Mouse (Mus musculus) kidney, postnatal 0 days (tissue): ENCODE measurements around the gene Prdx1. TPM values are rescaled to one million over a fixed set of nuclear protein-coding genes. Genes with fewer than 3 reads are reported as not detected.

Experiments used
- ATAC-seq: fragments of 200-750 bp; cut with Nextera tagmentation; replicated peaks from 2 replicates; pipeline ENCODE4 v1.8.0; 2017; ENCODE audit warnings: low read depth, moderate number of reproducible peaks, moderate TSS enrichment, moderate library complexity; ENCODE audit not compliant: low FRiP score
- DNase-seq: peaks from one replicate; pipeline ENCODE4 v3.0.0-alpha.2; 2016; ENCODE audit warnings: low spot score
- H3K27ac ChIP-seq: fragments of 300-500 bp; sonication (generic); 2 replicates; pipeline ENCODE4 v1.5.1; 2014; ENCODE audit warnings: mild to moderate bottlenecking
- H3K27me3 ChIP-seq: fragments of 300-500 bp; sonication (generic); 2 replicates; pipeline ENCODE4 v1.6.1; 2014; ENCODE audit warnings: low read length, mixed read lengths; ENCODE audit not compliant: insufficient read depth
- H3K36me3 ChIP-seq: fragments of 300-500 bp; sonication (generic); 2 replicates; pipeline ENCODE4 v1.6.1; 2014; ENCODE audit warnings: low read length, mixed read lengths; ENCODE audit not compliant: insufficient read depth
- H3K4me1 ChIP-seq: fragments of 300-500 bp; sonication (generic); replicated peaks from 2 replicates; pipeline ENCODE4 v1.6.1; 2014; ENCODE audit warnings: antibody characterized with exemption, low read length, mixed read lengths; ENCODE audit not compliant: insufficient read depth
- H3K4me2 ChIP-seq: fragments of 300-500 bp; sonication (generic); 2 replicates; pipeline ENCODE4 v1.6.1; 2014; ENCODE audit warnings: mild to moderate bottlenecking, low read length, moderate library complexity, mixed read lengths
- H3K4me3 ChIP-seq: fragments of 300-500 bp; sonication (generic); replicated peaks from 2 replicates; pipeline ENCODE4 v1.5.1; 2014; ENCODE audit warnings: low read depth, low read length
- H3K9ac ChIP-seq: fragments of 300-500 bp; sonication (generic); 2 replicates; pipeline ENCODE4 v1.6.1; 2014; ENCODE audit warnings: low read depth, low read length
- H3K9me3 ChIP-seq: fragments of 300-500 bp; sonication (generic); replicated peaks from 2 replicates; pipeline ENCODE4 v1.6.1; 2016; ENCODE audit warnings: low read length, inconsistent platforms, mixed read lengths
- CTCF ChIP-seq: IDR thresholded peaks from 2 replicates; pipeline ENCODE4 v1.5.1; 2016; ENCODE audit warnings: antibody characterized with exemption, low read depth, mild to moderate bottlenecking, moderate library complexity
- WGBS: fragments of 180-500 bp; shearing (Covaris S2); extraction: QIAGEN DNeasy Blood & Tissue Kit; methylation state at CpG from one replicate; pipeline ENCODE4 v1.1.7; 2014; 5-methylcytosine and 5-hydroxymethylcytosine counted together
- polyA plus RNA-seq: library from polyadenylated mRNA; unstranded; fragments of >200 nt; fragmentation: Nextera tagmentation; extraction: Ambion mirVana; gene quantifications from 2 replicates; pipeline ENCODE4 v1.2.1, GENCODE M21; 2015

The Prdx1 gene
- polyA plus RNA-seq, 1 experiment from 2014 or later = 2,104 TPM

DNA sequence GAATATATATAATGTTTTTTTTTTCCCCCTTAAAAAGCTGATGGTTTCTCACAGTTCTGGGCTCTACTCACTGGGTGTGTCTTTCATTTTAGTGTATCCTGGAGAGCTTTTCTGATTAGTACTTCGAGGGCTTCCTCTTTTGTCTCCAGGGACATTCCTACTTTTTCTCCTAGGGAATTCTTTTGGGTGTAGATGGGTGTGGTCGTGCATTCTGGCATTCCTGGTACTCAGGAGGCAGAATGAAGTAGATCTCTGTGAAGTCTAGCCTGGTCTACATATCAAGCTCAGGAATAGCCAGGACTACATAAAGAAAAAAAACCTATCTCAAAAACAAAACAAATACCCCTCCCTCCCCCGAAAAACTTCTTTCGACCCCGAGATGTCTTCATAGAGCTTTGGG lies 40.1 kb downstream of the Prdx1 start:
- Histone ChIP-seq H3K27me3 (no peaks in the 10 kb centered on the region), H3K9ac (no peak overlapping the region), H3K27ac (no peak overlapping the region), H3K4me3 (no peak overlapping the region), H3K36me3 (no peaks in the 10 kb centered on the region), H3K9me3 (no peaks in the 10 kb centered on the region), H3K4me2 (no peak overlapping the region), H3K4me1 (0 out of 2 replicates have a peak, but pooled peaks cover 3% of the 10 kb centered on the region)
- no peak for DNase-seq
- no peak for ATAC-seq
- WGBS = 85% methylated on average over 5 of the region's 5 CpGs
- no peak for TF ChIP-seq CTCF

DNA sequence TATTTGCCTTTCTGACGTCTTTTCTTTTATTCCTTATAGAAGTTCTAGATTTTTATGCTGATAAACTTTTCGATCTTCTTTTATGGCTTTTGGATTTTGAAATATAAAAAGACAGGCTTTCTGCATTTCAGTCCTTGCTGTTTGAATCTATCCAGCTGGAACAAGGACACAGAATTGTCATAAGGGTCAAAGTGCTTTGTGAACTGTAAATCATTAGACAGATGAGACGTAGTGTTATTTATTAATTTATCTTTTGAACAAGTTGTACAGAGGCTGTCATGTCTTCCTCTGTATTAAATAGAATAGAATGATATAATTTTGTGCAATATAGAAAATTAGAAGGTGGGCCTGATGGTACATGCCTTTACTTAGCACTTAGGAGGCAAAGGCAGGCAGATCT lies 42.1 kb downstream of the Prdx1 start:
- DNase-seq (no peak), ATAC-seq (no peak)
- TF ChIP-seq CTCF = no peak
- Histone ChIP-seq H3K4me2 (no peak overlapping the region), H3K9ac (no peak overlapping the region), H3K36me3 (no peaks in the 10 kb centered on the region), H3K27me3 (no peaks in the 10 kb centered on the region), H3K4me1 (0 out of 2 replicates have a peak, but pooled peaks cover 2% of the 10 kb centered on the region), H3K9me3 (no peaks in the 10 kb centered on the region), H3K4me3 (no peak overlapping the region), H3K27ac (no peak overlapping the region)
- 62% methylated on average over 3 of the region's 3 CpGs for WGBS

DNA sequence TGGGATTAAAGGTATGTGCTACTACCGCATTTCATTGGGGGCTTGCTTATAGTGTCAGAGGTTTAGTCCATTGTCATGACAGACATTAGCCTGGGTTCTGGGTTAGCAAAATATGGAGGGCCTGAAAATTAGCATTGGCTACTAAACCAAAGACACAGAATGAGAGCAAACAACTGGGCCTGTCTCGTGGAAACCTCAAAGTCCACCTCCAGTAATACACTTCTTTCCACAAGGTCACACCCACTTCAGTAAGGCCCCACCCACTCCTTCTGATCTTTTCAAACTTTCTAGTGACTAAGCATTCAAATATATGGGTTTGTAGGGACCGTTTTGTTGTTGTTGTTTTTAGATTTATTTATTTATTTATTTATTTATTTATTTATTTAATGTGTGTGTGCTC lies 44.2 kb downstream of the Prdx1 start:
- DNase-seq = no peak
- Histone ChIP-seq H3K27me3 (no peaks in the 10 kb centered on the region), H3K4me2 (no peak overlapping the region), H3K36me3 (no peaks in the 10 kb centered on the region), H3K9ac (no peak overlapping the region), H3K4me3 (no peak overlapping the region), H3K27ac (no peak overlapping the region), H3K4me1 (no peaks in the 10 kb centered on the region), H3K9me3 (no peaks in the 10 kb centered on the region)
- no peak for TF ChIP-seq CTCF
- ATAC-seq = no peak
- WGBS = 92% methylated on average over 3 of the region's 3 CpGs

DNA sequence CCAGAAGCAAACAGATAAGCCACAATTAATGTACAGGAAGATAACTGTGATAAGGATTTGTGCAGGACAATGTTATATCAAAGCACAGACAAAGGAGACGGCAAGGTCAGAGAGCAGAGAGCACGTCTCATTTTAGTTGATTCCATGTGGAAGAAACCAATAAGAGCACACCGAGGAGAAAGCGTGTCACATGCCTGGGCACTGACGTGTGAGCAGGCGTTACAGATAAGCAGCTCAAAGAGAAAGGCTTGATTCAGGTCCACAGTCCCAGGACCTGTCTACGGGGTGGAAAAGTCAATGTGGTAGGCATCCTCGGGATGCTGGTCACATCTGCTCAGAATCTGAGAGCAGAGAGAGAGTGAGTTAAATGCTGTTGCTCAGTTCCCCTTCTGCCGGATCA lies 45.7 kb downstream of the Prdx1 start:
- Histone ChIP-seq H3K27me3 (no peaks in the 10 kb centered on the region), H3K36me3 (no peaks in the 10 kb centered on the region), H3K27ac (no peak overlapping the region), H3K9me3 (no peaks in the 10 kb centered on the region), H3K4me3 (no peak overlapping the region), H3K9ac (no peak overlapping the region), H3K4me1 (no peaks in the 10 kb centered on the region), H3K4me2 (no peak overlapping the region)
- no peak for ATAC-seq
- DNase-seq = no peak
- no peak for TF ChIP-seq CTCF
- WGBS = 82% methylated on average over 9 of the region's 9 CpGs

DNA sequence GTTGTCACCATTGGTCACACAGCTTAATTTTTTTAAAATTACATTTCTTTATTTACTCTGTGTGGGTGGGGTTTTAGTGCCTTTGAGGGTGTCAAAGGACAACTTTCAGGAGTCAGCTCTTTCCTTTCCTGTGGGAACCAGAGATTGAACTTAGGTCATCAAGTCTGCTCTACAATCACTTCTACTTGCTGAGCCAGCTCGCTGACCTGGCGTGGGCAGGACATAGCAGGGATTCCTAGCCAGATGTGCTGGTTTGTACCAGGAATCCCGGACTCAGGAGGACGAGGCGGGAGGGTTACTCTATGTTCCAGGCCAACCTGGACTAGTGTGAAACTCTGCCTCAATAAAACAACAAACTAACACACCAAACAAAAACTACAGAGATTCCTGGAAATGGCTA lies 47.0 kb downstream of the Prdx1 start:
- no peak for DNase-seq
- Histone ChIP-seq H3K4me1 (no peaks in the 10 kb centered on the region), H3K27ac (no peak overlapping the region), H3K4me2 (no peak overlapping the region), H3K27me3 (no peaks in the 10 kb centered on the region), H3K36me3 (no peaks in the 10 kb centered on the region), H3K9me3 (no peaks in the 10 kb centered on the region), H3K9ac (no peak overlapping the region), H3K4me3 (no peak overlapping the region)
- ATAC-seq = no peak
- WGBS = 69% methylated on average over 5 of the region's 5 CpGs
- TF ChIP-seq CTCF = no peak

DNA sequence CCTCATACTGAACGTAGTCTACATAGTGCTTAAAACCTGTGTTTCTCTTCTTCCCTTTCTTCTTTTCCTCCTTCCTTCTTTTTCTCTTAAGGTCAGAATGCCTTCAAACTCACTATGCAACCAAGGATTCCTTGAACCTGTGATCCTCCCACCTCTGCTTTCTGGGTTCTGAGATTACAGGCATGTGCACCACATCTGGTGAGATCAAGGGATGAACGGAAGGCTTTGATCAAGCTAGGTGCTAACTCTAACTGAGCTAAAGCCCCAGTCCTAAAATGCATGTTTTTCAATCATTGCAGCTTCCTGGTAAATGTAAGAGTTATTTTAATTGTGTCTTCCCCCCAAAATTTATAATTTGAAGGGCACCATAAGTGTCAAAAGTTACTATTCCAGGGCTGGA lies 49.7 kb downstream of the Prdx1 start:
- DNase-seq (no peak), ATAC-seq (no peak)
- Histone ChIP-seq H3K9me3 (no peaks in the 10 kb centered on the region), H3K4me2 (no peak overlapping the region), H3K9ac (no peak overlapping the region), H3K36me3 (no peaks in the 10 kb centered on the region), H3K4me1 (no peaks in the 10 kb centered on the region), H3K27ac (no peak overlapping the region), H3K27me3 (no peaks in the 10 kb centered on the region), H3K4me3 (no peak overlapping the region)
- 83% methylated on average over 2 of the region's 2 CpGs for WGBS
- TF ChIP-seq CTCF = no peak

DNA sequence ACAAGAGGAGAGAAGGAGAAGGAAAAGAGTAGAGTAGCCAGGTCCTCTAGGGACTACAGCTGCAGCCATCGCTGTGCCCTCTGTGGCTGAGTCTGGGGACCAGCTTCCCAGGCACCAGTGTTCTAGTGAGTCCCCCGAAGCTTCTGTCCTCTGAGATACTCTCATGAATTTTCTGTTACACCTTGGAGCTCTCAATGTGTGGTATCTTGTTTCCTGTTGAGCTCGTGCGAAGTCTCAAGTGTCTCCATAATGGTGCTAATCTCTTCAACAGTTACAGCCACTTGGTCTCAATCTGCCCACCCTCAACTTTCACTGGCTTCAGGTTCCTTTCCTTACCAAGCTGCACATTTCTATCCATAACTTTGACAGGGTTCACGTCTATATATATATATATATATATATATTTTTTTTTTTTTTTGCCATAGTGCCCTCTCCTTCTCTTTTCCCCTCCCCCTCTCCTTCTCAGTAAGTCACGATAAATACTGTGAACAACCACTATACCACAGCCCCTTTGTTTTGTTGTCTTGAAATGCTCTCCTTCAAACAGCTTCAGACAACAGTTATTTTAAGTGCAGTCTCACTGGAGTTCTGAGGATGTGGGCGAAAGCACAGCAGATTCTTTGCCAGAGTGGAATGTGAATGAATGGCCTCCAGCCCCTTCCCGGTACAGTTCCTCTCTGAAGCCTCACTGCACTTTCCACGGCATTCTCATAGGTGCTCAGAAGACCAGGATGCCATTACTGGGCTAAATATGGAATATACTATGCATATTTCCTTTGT lies 53.8 kb downstream of the Prdx1 start:
- H3K4me1 ChIP-seq = no peaks in the 10 kb centered on the region
- H3K9ac ChIP-seq = no peak overlapping the region
- no peaks in the 10 kb centered on the region for H3K9me3 ChIP-seq
- H3K27ac ChIP-seq = no peak overlapping the region
- no peaks in the 10 kb centered on the region for H3K27me3 ChIP-seq
- no peak overlapping the region for H3K4me3 ChIP-seq
- H3K36me3 ChIP-seq = no peaks in the 10 kb centered on the region
- ATAC-seq (no peak), DNase-seq (no peak)
- WGBS = 66% methylated on average over 9 of the region's 9 CpGs
- H3K4me2 ChIP-seq = no peak overlapping the region
- no peak for TF ChIP-seq CTCF
